Comparison of ENCODE assay signal across 8 mouse cellular contexts in genomic region chr4:138216891-138217392, GRCm38 (mm10). TPM values are rescaled to one million over a fixed set of nuclear protein-coding genes. Genes with fewer than 3 reads are reported as not detected.
DNase-seq lines count a peak whose midpoint lies in the region; ATAC-seq and TF ChIP-seq lines count a peak whose summit lies in the region.

No protein-coding gene starts in this region.

- peak overlapping the region; percentile 76 for H3K4me2 ChIP-seq in embryonic facial prominence, embryonic 15.5 days (replicated peaks)
- H3K4me2 ChIP-seq in limb, embryonic 14.5 days (replicated peaks; ENCODE audit: low read depth, low read length, severe bottlenecking), result peak overlapping the region; percentile 80
- H3K4me2 ChIP-seq in midbrain, postnatal 0 days (ENCODE audit: low read depth, low read length, poor library complexity, severe bottlenecking), result peak overlapping the region; percentile 78

- peaks cover 8% of the 10 kb centered on the region; the same call in 1 of the 2 replicates for H3K4me1 ChIP-seq in bone marrow, adult 2 months (ENCODE audit: control insufficient read depth, insufficient read depth, low read length)
- peaks cover 31% of the 10 kb centered on the region for H3K4me1 ChIP-seq in embryonic facial prominence, embryonic 15.5 days
- H3K4me1 ChIP-seq in limb, embryonic 14.5 days (ENCODE audit: control insufficient read depth, insufficient read depth, low read length), result peaks cover 15% of the 10 kb centered on the region
- peaks cover 7% of the 10 kb centered on the region for H3K4me1 ChIP-seq in midbrain, postnatal 0 days (ENCODE audit: insufficient read depth, low read length)

- peak overlapping the region; percentile 94 for H3K4me3 ChIP-seq in bone marrow, adult 2 months (replicated peaks; ENCODE audit: control insufficient read depth, low read depth, low read length)
- peak overlapping the region; percentile 95 for H3K4me3 ChIP-seq in embryonic facial prominence, embryonic 15.5 days (replicated peaks)
- peak overlapping the region; percentile 98 for H3K4me3 ChIP-seq in limb, embryonic 14.5 days (replicated peaks; ENCODE audit: low read length)
- peak overlapping the region; percentile 93 for H3K4me3 ChIP-seq in midbrain, postnatal 0 days (ENCODE audit: low read depth, low read length)

- TF ChIP-seq POLR2A in bone marrow, adult 2 months (IDR thresholded peaks at IDR 0.05; ENCODE audit: borderline replicate concordance, control insufficient read depth, low read depth, low read length), result peak; percentile 61; the same call in 1 of the 2 replicates
- TF ChIP-seq POLR2A in limb, embryonic 14.5 days (IDR thresholded peaks at IDR 0.05; ENCODE audit: borderline replicate concordance, extremely low read depth, insufficient read depth, insufficient read length), result no peak

- TF ChIP-seq CTCF in bone marrow, adult 2 months (IDR thresholded peaks at IDR 0.05; ENCODE audit: control insufficient read depth, insufficient read depth, low read length), result no peak
- TF ChIP-seq CTCF in midbrain, postnatal 0 days (IDR thresholded peaks at IDR 0.05), result no peak

- H3K27me3 ChIP-seq in embryonic facial prominence, embryonic 15.5 days, result no peaks in the 10 kb centered on the region
- H3K27me3 ChIP-seq in limb, embryonic 14.5 days (ENCODE audit: control insufficient read depth, insufficient read depth, low read length), result no peaks in the 10 kb centered on the region
- no peaks in the 10 kb centered on the region for H3K27me3 ChIP-seq in midbrain, postnatal 0 days (ENCODE audit: insufficient read depth, low read length)

- peak; percentile 98 for DNase-seq in 416B (ENCODE audit: low read depth)
- peak; percentile 97 for DNase-seq in heart, adult 8-10 months (ENCODE audit: low spot score)
- DNase-seq in kidney, adult 9 months, result peak; percentile 99
- DNase-seq in limb, embryonic 14.5 days (ENCODE audit: low spot score), result peak; percentile 96
- peak; percentile 98 for DNase-seq in midbrain, postnatal 0 days (ENCODE audit: low spot score)
- DNase-seq in spleen, postnatal 14 days (ENCODE audit: low spot score in 2 of 2), result peak; percentile 97

- peak; percentile 98 for ATAC-seq in embryonic facial prominence, embryonic 15.5 days (ENCODE audit: insufficient number of reproducible peaks, low FRiP score, low TSS enrichment, low read depth)
- ATAC-seq in limb, embryonic 14.5 days (ENCODE audit: low FRiP score, low read depth), result peak; percentile 95
- ATAC-seq in midbrain, postnatal 0 days (ENCODE audit: low FRiP score), result peak; percentile 97

- no peaks in the 10 kb centered on the region for H3K9me3 ChIP-seq in embryonic facial prominence, embryonic 15.5 days (replicated peaks)
- no peaks in the 10 kb centered on the region for H3K9me3 ChIP-seq in limb, embryonic 14.5 days (ENCODE audit: control insufficient read depth, low read length)
- H3K9me3 ChIP-seq in midbrain, postnatal 0 days (ENCODE audit: low read length), result no peaks in the 10 kb centered on the region

- H3K27ac ChIP-seq in bone marrow, adult 2 months (ENCODE audit: control insufficient read depth, insufficient read depth, low read depth, low read length, poor library complexity), result peak overlapping the region; percentile 96
- H3K27ac ChIP-seq in embryonic facial prominence, embryonic 15.5 days (replicated peaks), result peak overlapping the region; percentile 99
- peak overlapping the region; percentile 97 for H3K27ac ChIP-seq in limb, embryonic 14.5 days (replicated peaks; ENCODE audit: low read depth, low read length)
- H3K27ac ChIP-seq in midbrain, postnatal 0 days (ENCODE audit: low read depth, low read length), result peak overlapping the region; percentile 100

- peaks cover under 1% of the 10 kb centered on the region; the same call in 1 of the 2 replicates for H3K36me3 ChIP-seq in embryonic facial prominence, embryonic 15.5 days
- H3K36me3 ChIP-seq in limb, embryonic 14.5 days (ENCODE audit: control insufficient read depth, insufficient read depth, low read length), result peaks cover 25% of the 10 kb centered on the region
- no peaks in the 10 kb centered on the region; the same call in 1 of the 2 replicates for H3K36me3 ChIP-seq in midbrain, postnatal 0 days (ENCODE audit: insufficient read depth, low read length)

- H3K9ac ChIP-seq in embryonic facial prominence, embryonic 15.5 days, result peak overlapping the region; percentile 98
- peak overlapping the region; percentile 97 for H3K9ac ChIP-seq in limb, embryonic 14.5 days (ENCODE audit: low read depth, low read length, severe bottlenecking)
- H3K9ac ChIP-seq in midbrain, postnatal 0 days (replicated peaks; ENCODE audit: low read length, poor library complexity, severe bottlenecking), result peak overlapping the region; percentile 96

- under 1% methylated on average over 57 of the region's 68 CpGs for WGBS in bone marrow, adult 2 months
- 0% methylated on average over 65 of the region's 68 CpGs for WGBS in embryonic facial prominence, embryonic 15.5 days
- WGBS in limb, embryonic 14.5 days, result under 1% methylated on average over 21 of the region's 68 CpGs
- under 1% methylated on average over 36 of the region's 68 CpGs for WGBS in midbrain, postnatal 0 days

RNA-seq across cellular contexts. Expression of gene Hp1bp3, which starts 0.8 kb away (rescaled TPM):
- 116 and 226 TPM in 2 replicates for polyA plus RNA-seq in bone marrow, adult 2 months (2011; ENCODE audit: insufficient read depth, insufficient read length, low replicate concordance, missing spikeins)
- 153 and 157 TPM in 2 replicates for polyA plus RNA-seq in embryonic facial prominence, embryonic 15.5 days (2015; fragmentation: Nextera tagmentation; extraction: Ambion mirVana)
- total RNA-seq in heart, adult 8-10 months (2022), result 10 to 100 TPM; 81.4 to 89.4 (median 84.4) TPM
- 165 and 174 TPM in 2 replicates for polyA plus RNA-seq in limb, embryonic 14.5 days (2012; rRNA removed)
- polyA plus RNA-seq in limb, embryonic 14.5 days (2014; fragmentation: Nextera tagmentation; extraction: Ambion mirVana), result 183 and 212 TPM in 2 replicates
- 165 and 177 TPM in 2 replicates for total RNA-seq in midbrain, postnatal 0 days (2014; rRNA removed)
- 175 and 200 TPM in 2 replicates for polyA plus RNA-seq in midbrain, postnatal 0 days (2015; fragmentation: Nextera tagmentation; extraction: Ambion mirVana)

RNA-seq across cellular contexts. Expression of gene Sh2d5, which starts 33.3 kb away (rescaled TPM):
- 4.8 and 11.7 TPM in 2 replicates for polyA plus RNA-seq in bone marrow, adult 2 months (2011; ENCODE audit: insufficient read depth, insufficient read length, low replicate concordance, missing spikeins)
- 0.49 and 0.50 TPM in 2 replicates for polyA plus RNA-seq in embryonic facial prominence, embryonic 15.5 days (2015; fragmentation: Nextera tagmentation; extraction: Ambion mirVana)
- total RNA-seq in heart, adult 8-10 months (2022), result under 1 TPM in 1 of 4 experiments, not detected in 3; 0.50 TPM
- polyA plus RNA-seq in limb, embryonic 14.5 days (2012; rRNA removed), result 1.6 and 2.5 TPM in 2 replicates
- polyA plus RNA-seq in limb, embryonic 14.5 days (2014; fragmentation: Nextera tagmentation; extraction: Ambion mirVana), result 0.25 and 0.77 TPM in 2 replicates
- 23.8 and 29.8 TPM in 2 replicates for total RNA-seq in midbrain, postnatal 0 days (2014; rRNA removed)
- 18.4 and 19.2 TPM in 2 replicates for polyA plus RNA-seq in midbrain, postnatal 0 days (2015; fragmentation: Nextera tagmentation; extraction: Ambion mirVana)

RNA-seq across cellular contexts. Expression of gene Kif17, which starts 33.3 kb away (rescaled TPM):
- 1.6 TPM in 1 of 2 replicates, not detected in the other for polyA plus RNA-seq in bone marrow, adult 2 months (2011; ENCODE audit: insufficient read depth, insufficient read length, low replicate concordance, missing spikeins)
- polyA plus RNA-seq in embryonic facial prominence, embryonic 15.5 days (2015; fragmentation: Nextera tagmentation; extraction: Ambion mirVana), result 2.0 and 2.3 TPM in 2 replicates
- total RNA-seq in heart, adult 8-10 months (2022), result under 1 TPM in 3 of 4 experiments, not detected in 1; 0.11 to 0.22 (median 0.14) TPM
- 2.3 and 3.0 TPM in 2 replicates for polyA plus RNA-seq in limb, embryonic 14.5 days (2012; rRNA removed)
- 1.1 TPM in 2 replicates for polyA plus RNA-seq in limb, embryonic 14.5 days (2014; fragmentation: Nextera tagmentation; extraction: Ambion mirVana)
- 3.3 and 5.0 TPM in 2 replicates for total RNA-seq in midbrain, postnatal 0 days (2014; rRNA removed)
- 6.0 and 6.3 TPM in 2 replicates for polyA plus RNA-seq in midbrain, postnatal 0 days (2015; fragmentation: Nextera tagmentation; extraction: Ambion mirVana)

Comparison
In these comparisons a context has a peak if more than half of its experiments do, and no peak if none do; other contexts are left out.
1. Peak in every context shown above with its lines: DNase-seq, ATAC-seq, H3K4me3 ChIP-seq and H3K27ac ChIP-seq.